Mouse (Mus musculus): ENCODE measurements around the gene Bzw2. TPM values are rescaled to one million over a fixed set of nuclear protein-coding genes. Genes with fewer than 3 reads are reported as not detected.

Gene Bzw2
- polyA plus RNA-seq, 1 experiment from 2014 or later = 241 TPM

DNA sequence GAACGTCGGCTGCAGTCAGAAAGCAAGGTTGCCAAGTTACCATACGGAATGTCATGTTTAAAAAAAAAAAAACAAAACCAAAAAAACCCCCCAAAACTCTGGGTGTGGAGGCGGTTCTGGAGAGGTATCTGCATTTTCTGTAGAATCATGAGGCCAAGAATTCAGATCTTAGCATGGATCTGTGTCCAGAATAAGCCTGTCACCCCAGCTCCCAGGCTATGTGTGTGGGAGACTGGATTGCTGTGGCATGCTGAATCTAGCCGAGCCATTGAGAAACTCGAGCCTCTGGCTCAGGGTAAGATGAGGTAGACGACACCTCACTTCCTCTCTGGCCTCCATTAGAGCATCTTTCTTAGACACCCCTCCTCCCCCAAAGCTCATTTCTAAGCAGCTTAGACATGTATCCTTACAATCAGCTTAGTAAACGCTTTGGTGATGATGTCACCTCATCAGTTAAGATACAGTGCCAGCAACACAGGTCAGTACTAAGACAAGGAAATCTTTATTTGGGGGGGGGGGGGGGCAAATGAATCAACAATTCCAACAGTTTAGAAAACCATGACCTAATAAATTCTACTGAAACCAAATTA, 64.7 kb downstream of the Bzw2 start:
- Histone ChIP-seq H3K36me3 (peaks cover 57% of the 10 kb centered on the region), H3K27ac (no peak overlapping the region), H3K4me1 (no peaks in the 10 kb centered on the region), H3K9me3 (no peaks in the 10 kb centered on the region), H3K27me3 (ENCODE audit: insufficient read depth, poor library complexity, severe bottlenecking) (no peaks in the 10 kb centered on the region), H3K4me3 (no peak overlapping the region)
- no peak for DNase-seq (ENCODE audit: low spot score)
- WGBS = 81% methylated on average over 8 of the region's 8 CpGs

DNA sequence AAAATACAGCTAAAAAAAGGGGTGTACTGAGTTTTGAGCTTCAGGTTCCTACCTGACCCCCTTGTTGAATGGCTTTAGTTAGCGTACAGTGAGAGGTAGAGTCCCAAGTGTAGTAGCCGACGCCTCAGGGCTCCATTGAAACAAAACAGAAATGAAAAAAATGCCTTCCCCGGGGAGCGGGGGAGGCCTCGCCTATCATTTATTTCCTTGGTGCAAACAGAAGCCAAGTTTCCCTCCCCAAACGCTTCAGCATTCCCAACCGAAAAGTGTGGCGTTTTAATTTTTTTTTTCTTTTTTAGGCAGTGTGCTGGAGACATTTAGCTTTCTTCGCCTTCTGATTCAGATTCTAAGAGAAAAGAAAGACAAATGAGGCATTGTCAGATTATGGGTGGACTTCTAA, 65.9 kb downstream of the Bzw2 start:
- H3K27ac ChIP-seq = no peak overlapping the region
- no peak overlapping the region for H3K4me3 ChIP-seq
- peaks cover 51% of the 10 kb centered on the region for H3K36me3 ChIP-seq
- no peaks in the 10 kb centered on the region for H3K9me3 ChIP-seq
- H3K27me3 ChIP-seq (ENCODE audit: insufficient read depth, poor library complexity, severe bottlenecking) = no peaks in the 10 kb centered on the region
- DNase-seq (ENCODE audit: low spot score) = no peak
- H3K4me1 ChIP-seq = no peaks in the 10 kb centered on the region
- WGBS = 92% methylated on average over 10 of the region's 10 CpGs

GRCm38 (mm10) chr12:36089221-36089620, 68.7 kb downstream of the Bzw2 start:
- no peak for DNase-seq (ENCODE audit: low spot score)
- H3K4me3 ChIP-seq = no peak overlapping the region
- H3K9me3 ChIP-seq = no peaks in the 10 kb centered on the region
- no peaks in the 10 kb centered on the region for H3K27me3 ChIP-seq (ENCODE audit: insufficient read depth, poor library complexity, severe bottlenecking)
- 81% methylated on average over 6 of the region's 6 CpGs for WGBS
- H3K27ac ChIP-seq = no peak overlapping the region
- peaks cover 27% of the 10 kb centered on the region for H3K36me3 ChIP-seq
- no peaks in the 10 kb centered on the region for H3K4me1 ChIP-seq

GRCm38 (mm10) chr12:36088804-36089203, 69.1 kb downstream of the Bzw2 start:
- Histone ChIP-seq H3K4me1 (no peaks in the 10 kb centered on the region), H3K27me3 (ENCODE audit: insufficient read depth, poor library complexity, severe bottlenecking) (no peaks in the 10 kb centered on the region), H3K36me3 (peaks cover 27% of the 10 kb centered on the region), H3K4me3 (no peak overlapping the region), H3K9me3 (no peaks in the 10 kb centered on the region), H3K27ac (no peak overlapping the region)
- DNase-seq (ENCODE audit: low spot score) = no peak
- WGBS = 94% methylated on average over 1 of the region's 1 CpGs

GRCm38 (mm10) chr12:36085380-36085779, 72.5 kb downstream of the Bzw2 start:
- Histone ChIP-seq H3K27me3 (ENCODE audit: insufficient read depth, poor library complexity, severe bottlenecking) (no peaks in the 10 kb centered on the region), H3K4me3 (no peak overlapping the region), H3K9me3 (no peaks in the 10 kb centered on the region), H3K4me1 (no peaks in the 10 kb centered on the region), H3K36me3 (no peaks in the 10 kb centered on the region), H3K27ac (no peak overlapping the region)
- DNase-seq (ENCODE audit: low spot score) = no peak
- WGBS = 88% methylated on average over 2 of the region's 2 CpGs

DNA sequence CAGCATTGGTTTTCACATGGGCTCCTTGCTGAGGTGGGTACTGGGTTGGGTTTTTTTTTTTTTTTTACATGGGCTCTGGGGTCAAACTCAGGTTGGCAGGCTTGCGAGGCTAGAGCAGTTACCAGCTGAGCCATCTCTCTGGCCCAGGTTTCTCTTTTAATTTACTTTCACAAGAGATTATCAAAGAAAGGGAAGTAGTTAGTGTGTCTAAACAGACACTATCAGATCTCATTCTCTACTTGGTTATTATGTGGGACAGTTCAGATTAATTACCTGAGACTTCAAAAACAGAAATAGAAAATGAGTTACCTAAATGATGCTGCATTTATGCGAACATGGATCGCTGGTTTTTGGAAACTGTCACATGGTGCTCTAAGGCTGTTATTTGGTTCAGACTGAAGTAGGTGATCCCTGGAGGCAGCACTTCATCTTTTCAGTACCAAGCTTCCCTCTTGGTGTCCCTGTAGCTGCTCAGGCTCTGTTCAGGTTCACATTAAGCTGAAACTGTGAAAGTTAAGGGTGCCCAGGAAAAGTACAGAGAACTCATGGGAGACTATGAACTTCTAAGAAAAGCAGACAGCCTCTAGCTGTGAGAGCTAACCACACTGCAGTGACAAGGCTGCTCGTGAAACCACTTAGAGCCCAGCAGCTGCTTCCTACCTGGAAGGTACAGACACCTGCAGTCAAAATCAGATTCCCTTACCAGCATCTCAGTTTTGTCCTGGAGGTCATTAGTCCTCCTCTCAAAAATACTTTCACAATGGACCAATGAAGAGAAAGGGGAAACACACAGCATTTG, 79.6 kb downstream of the Bzw2 start:
- H3K27me3 ChIP-seq (ENCODE audit: insufficient read depth, poor library complexity, severe bottlenecking) = no peaks in the 10 kb centered on the region
- 72% methylated on average over 4 of the region's 4 CpGs for WGBS
- peaks cover 3% of the 10 kb centered on the region; the same call in 1 of the 2 replicates for H3K4me1 ChIP-seq
- no peak overlapping the region for H3K4me3 ChIP-seq
- H3K27ac ChIP-seq = no peak overlapping the region
- H3K36me3 ChIP-seq = no peaks in the 10 kb centered on the region
- DNase-seq (ENCODE audit: low spot score) = no peak
- no peaks in the 10 kb centered on the region for H3K9me3 ChIP-seq

DNA sequence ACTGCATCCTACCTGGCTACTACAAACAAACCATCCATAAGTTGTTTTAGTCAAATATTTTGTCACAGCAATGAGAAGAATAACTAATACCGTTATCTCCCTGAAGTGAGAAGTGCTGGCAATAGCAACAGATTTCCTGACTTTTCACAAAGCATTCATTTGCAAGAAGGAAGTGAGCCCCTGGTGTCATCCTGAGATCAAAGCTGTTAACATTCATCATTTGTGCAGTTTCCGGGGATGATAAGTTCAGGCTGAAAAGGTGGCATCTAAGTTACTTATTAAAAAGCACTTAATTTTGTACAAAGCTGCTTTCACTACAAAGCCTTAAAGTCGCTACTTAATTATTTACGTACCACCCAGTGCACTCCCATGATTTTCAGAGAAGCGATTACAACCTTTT, 85.0 kb downstream of the Bzw2 start:
- no peaks in the 10 kb centered on the region for H3K27me3 ChIP-seq (ENCODE audit: insufficient read depth, poor library complexity, severe bottlenecking)
- H3K36me3 ChIP-seq = no peaks in the 10 kb centered on the region
- no peak overlapping the region for H3K4me3 ChIP-seq
- H3K9me3 ChIP-seq = no peaks in the 10 kb centered on the region
- DNase-seq (ENCODE audit: low spot score) = no peak
- WGBS = 22% methylated on average over 5 of the region's 5 CpGs
- H3K4me1 ChIP-seq = peaks cover 11% of the 10 kb centered on the region; the same call in 1 of the 2 replicates
- no peak overlapping the region for H3K27ac ChIP-seq

DNA sequence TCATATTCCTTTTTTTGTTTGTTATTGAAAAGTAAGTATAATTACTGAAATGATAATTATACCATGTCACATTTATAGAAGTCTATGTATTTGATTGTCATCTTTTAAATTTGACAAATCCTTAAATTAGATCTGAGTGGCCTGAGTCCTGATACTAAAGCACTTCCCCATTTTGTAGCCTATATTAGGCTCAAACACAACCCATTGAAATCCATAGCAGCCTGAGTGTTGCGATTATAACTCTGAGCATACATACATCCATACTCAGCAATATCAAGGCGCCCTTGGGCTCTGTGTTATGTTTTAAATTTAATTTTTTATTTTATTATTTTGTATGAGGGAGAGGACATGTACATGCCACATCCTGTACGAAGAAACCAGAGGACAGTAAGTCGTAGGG, 87.6 kb downstream of the Bzw2 start:
- WGBS = 83% methylated on average over 4 of the region's 4 CpGs
- H3K27me3 ChIP-seq (ENCODE audit: insufficient read depth, poor library complexity, severe bottlenecking) = no peaks in the 10 kb centered on the region

GRCm38 (mm10) chr12:36067538-36067937, 90.3 kb downstream of the Bzw2 start:
- Histone ChIP-seq H3K27me3 (ENCODE audit: insufficient read depth, poor library complexity, severe bottlenecking) (no peaks in the 10 kb centered on the region), H3K4me1 (peaks cover under 1% of the 10 kb centered on the region; the same call in 1 of the 2 replicates), H3K9me3 (no peaks in the 10 kb centered on the region), H3K27ac (no peak overlapping the region), H3K4me3 (no peak overlapping the region), H3K36me3 (no peaks in the 10 kb centered on the region)
- 80% methylated on average over 2 of the region's 2 CpGs for WGBS
- no peak for DNase-seq (ENCODE audit: low spot score)

More for the DNA sequence above, 87.6 kb downstream of the Bzw2 start:
- DNase-seq (ENCODE audit: low spot score) = no peak
- no peaks in the 10 kb centered on the region for H3K9me3 ChIP-seq
- no peak overlapping the region for H3K27ac ChIP-seq
- no peaks in the 10 kb centered on the region for H3K36me3 ChIP-seq
- H3K4me3 ChIP-seq = no peak overlapping the region
- H3K4me1 ChIP-seq = peaks cover 11% of the 10 kb centered on the region; the same call in 1 of the 2 replicates

DNA sequence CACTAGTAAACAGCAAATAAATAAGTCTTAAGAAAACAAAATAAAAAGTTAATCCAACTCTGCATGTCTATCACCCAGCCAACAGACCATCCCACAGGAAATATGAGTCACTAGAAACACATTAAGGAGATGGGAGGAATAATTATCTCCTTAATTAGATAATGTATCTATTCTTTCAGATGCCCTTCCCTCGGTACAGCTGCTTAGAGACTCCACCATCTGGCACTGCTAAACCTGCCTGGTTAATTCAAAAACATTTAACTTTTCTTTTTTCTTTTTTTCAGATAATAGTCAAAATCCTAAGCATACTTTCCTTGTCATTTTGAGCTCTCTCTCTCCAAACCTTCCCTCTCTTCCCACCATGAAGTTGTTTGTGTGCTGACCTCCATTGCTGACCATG, 92.0 kb downstream of the Bzw2 start:
- no peaks in the 10 kb centered on the region for H3K4me1 ChIP-seq
- no peak overlapping the region for H3K4me3 ChIP-seq
- no peaks in the 10 kb centered on the region for H3K9me3 ChIP-seq
- H3K27ac ChIP-seq = no peak overlapping the region
- no peaks in the 10 kb centered on the region for H3K27me3 ChIP-seq (ENCODE audit: insufficient read depth, poor library complexity, severe bottlenecking)
- H3K36me3 ChIP-seq = no peaks in the 10 kb centered on the region
- DNase-seq (ENCODE audit: low spot score) = no peak
- 72% methylated on average over 1 of the region's 1 CpGs for WGBS

GRCm38 (mm10) chr12:36057699-36058098, 100.2 kb downstream of the Bzw2 start:
- 39% methylated on average over 2 of the region's 2 CpGs for WGBS
- Histone ChIP-seq H3K27ac (no peak overlapping the region), H3K4me1 (peaks cover 5% of the 10 kb centered on the region; the same call in 1 of the 2 replicates), H3K9me3 (no peaks in the 10 kb centered on the region), H3K36me3 (no peaks in the 10 kb centered on the region), H3K27me3 (ENCODE audit: insufficient read depth, poor library complexity, severe bottlenecking) (no peaks in the 10 kb centered on the region), H3K4me3 (no peak overlapping the region)
- no peak for DNase-seq (ENCODE audit: low spot score)

DNA sequence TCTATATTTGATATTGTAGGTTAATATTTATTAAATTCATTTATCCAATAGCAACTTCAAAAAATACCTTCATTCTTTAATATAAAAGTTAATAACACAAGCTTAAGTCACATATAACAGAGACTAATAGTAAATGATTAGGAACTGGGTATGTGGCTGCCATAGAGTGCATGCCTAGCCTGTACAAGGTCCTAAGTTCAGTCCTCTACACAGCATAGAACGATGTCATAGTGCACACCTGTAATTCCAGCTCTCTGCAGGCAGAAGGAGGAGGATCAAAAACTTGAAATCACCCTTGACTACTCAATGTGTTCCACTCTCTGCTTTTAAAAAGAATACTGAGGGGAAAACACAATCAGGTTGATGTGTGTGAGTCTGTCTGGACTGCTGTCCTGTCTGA, 107.6 kb downstream of the Bzw2 start:
- Histone ChIP-seq H3K27me3 (ENCODE audit: insufficient read depth, poor library complexity, severe bottlenecking) (no peaks in the 10 kb centered on the region), H3K4me3 (no peak overlapping the region), H3K9me3 (no peaks in the 10 kb centered on the region), H3K4me1 (peaks cover 8% of the 10 kb centered on the region; the same call in 1 of the 2 replicates), H3K27ac (no peak overlapping the region), H3K36me3 (no peaks in the 10 kb centered on the region)
- DNase-seq (ENCODE audit: low spot score) = no peak
- WGBS = 85% methylated on average over 1 of the region's 1 CpGs

DNA sequence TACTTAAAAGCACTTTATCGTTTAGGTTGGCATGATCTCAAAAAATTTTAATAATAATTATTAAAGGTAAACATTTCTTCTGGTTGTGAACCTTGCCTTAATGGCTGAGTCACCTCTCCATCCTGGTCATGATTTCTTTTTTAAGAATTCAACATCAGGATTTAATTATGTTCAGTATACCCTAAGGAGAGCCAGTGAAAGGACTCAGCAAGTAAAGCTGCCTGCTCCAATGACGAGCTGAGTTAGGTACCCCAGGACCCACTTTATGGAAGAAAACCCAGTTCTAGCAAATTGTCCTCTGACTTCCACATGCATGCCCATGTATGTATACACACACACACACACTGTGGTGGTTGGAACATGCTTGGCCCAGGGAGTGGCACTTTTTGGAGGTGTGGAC, 110.3 kb downstream of the Bzw2 start:
- H3K4me1 ChIP-seq = peaks cover 8% of the 10 kb centered on the region; the same call in 1 of the 2 replicates
- DNase-seq (ENCODE audit: low spot score) = no peak
- no peak overlapping the region for H3K27ac ChIP-seq
- H3K4me3 ChIP-seq = no peak overlapping the region
- no peaks in the 10 kb centered on the region for H3K27me3 ChIP-seq (ENCODE audit: insufficient read depth, poor library complexity, severe bottlenecking)
- WGBS = 79% methylated on average over 2 of the region's 2 CpGs
- H3K36me3 ChIP-seq = no peaks in the 10 kb centered on the region
- H3K9me3 ChIP-seq = no peaks in the 10 kb centered on the region
